Mouse (Mus musculus): ENCODE results near the gene Gabrb1.

- TF ChIP-seq CTCF (IDR thresholded peaks at IDR 0.05; ENCODE audit: low read depth) (no peak), EP300 (IDR thresholded peaks at IDR 0.05; ENCODE audit: low read depth) (no peak)
These were observed 481.7 kb downstream of the Gabrb1 start for GRCm38 (mm10) chr5:72139619-72140018.
